Mouse (Mus musculus) cerebellum, adult 2 months (tissue): Measurements from ENCODE around the gene Sec14l3. TPM values are rescaled to one million over a fixed set of nuclear protein-coding genes. Genes with fewer than 3 reads are reported as not detected.

Experiments
- DNase-seq, 2 experiments: peaks; one replicate each; pipeline ENCODE4 v3.0.0; 2021
- H3K27ac ChIP-seq: fragments of 200-500 bp; 2 replicates; pipeline ENCODE4 v1.5.1; 2012; ENCODE audit warnings: low read length, control low read depth, inconsistent platforms; ENCODE audit not compliant: insufficient read depth
- H3K27me3 ChIP-seq: fragments of 200-500 bp; 2 replicates; pipeline ENCODE4 v1.6.1; 2012; ENCODE audit warnings: inconsistent platforms, mild to moderate bottlenecking, low read length, moderate library complexity; ENCODE audit not compliant: control insufficient read depth, insufficient read depth
- H3K4me1 ChIP-seq: fragments of 200-500 bp; 2 replicates; pipeline ENCODE4 v1.6.1; 2011; ENCODE audit warnings: low read length; ENCODE audit not compliant: control insufficient read depth, insufficient read depth
- H3K4me3 ChIP-seq: fragments of 200-500 bp; replicated peaks from 2 replicates; pipeline ENCODE3; 2011; ENCODE audit warnings: mild to moderate bottlenecking, low read depth, low read length, control low read depth; ENCODE audit not compliant: insufficient read depth
- CTCF ChIP-seq: fragments of 200-500 bp; IDR thresholded peaks from 2 replicates; pipeline ENCODE4 v1.5.1; 2011; ENCODE audit warnings: low read depth, mild to moderate bottlenecking, control low read depth, low read length, moderate library complexity, borderline replicate concordance; ENCODE audit not compliant: insufficient read depth
- POLR2A ChIP-seq: fragments of 200-500 bp; IDR thresholded peaks from 2 replicates; pipeline ENCODE4 v1.6.1; 2011; ENCODE audit warnings: low read length, control low read depth, borderline replicate concordance; ENCODE audit not compliant: insufficient read depth
- WGBS: fragments of 180-500 bp; shearing (Covaris S2); methylation state at CpG from one replicate; pipeline ENCODE4 v1.1.7; 2018; 5-methylcytosine and 5-hydroxymethylcytosine counted together
- polyA plus RNA-seq: library from polyadenylated mRNA; depleted of rRNA; stranded (reverse); fragments of >200 nt; gene quantifications from 2 replicates; pipeline ENCODE4 v1.2.3, GENCODE M21; 2012

Sec14l3 gene
- polyA plus RNA-seq, 1 experiment, result not detected

- WGBS, result 83% methylated on average over 7 of the region's 7 CpGs
- no peak for DNase-seq
- TF ChIP-seq CTCF (no peak), POLR2A (no peak)
- no peaks in the 10 kb centered on the region for H3K4me1 ChIP-seq
- no peaks in the 10 kb centered on the region for H3K27me3 ChIP-seq
- no peak overlapping the region for H3K27ac ChIP-seq
- no peak overlapping the region for H3K4me3 ChIP-seq
Measured at GRCm38 (mm10) chr11:4043081-4043480, 21.6 kb upstream of the Sec14l3 start.

GRCm38 (mm10) chr11:4046526-4046925 is 18.1 kb upstream of the Sec14l3 start:
- DNase-seq, result no peak
- Histone ChIP-seq H3K4me1 (no peaks in the 10 kb centered on the region), H3K27ac (no peak overlapping the region), H3K4me3 (no peak overlapping the region), H3K27me3 (no peaks in the 10 kb centered on the region)
- 48% methylated on average over 5 of the region's 5 CpGs for WGBS
- no peak for TF ChIP-seq CTCF
- TF ChIP-seq POLR2A, result no peak

DNA sequence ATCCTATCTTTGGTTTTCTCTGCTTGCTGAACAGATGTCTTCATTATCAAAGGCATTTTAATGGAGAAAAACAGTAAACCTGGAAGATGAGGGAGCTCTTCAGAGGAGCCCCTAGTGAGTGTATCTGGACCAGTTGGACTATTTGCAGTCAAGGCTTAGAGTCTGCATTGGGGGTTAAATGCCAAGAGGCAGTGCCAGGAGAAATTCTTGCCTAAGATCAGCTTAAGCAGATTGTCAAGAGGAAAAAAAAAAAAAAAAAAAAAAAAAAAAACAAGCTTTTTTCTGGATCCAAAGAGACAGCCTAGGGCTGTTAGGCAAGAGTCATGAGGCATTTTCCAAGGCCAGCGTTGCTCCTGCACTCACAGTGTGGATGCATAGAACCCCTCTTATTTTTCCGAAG is 16.9 kb upstream of the Sec14l3 start:
- H3K4me3 ChIP-seq, result no peak overlapping the region
- no peaks in the 10 kb centered on the region for H3K27me3 ChIP-seq
- no peak for DNase-seq
- no peak overlapping the region for H3K27ac ChIP-seq
- TF ChIP-seq POLR2A (no peak), CTCF (no peak)
- 90% methylated on average over 2 of the region's 2 CpGs for WGBS
- no peaks in the 10 kb centered on the region for H3K4me1 ChIP-seq

GRCm38 (mm10) chr11:4048438-4048837 is 16.2 kb upstream of the Sec14l3 start:
- H3K4me3 ChIP-seq, result no peak overlapping the region
- no peak for DNase-seq
- no peaks in the 10 kb centered on the region for H3K27me3 ChIP-seq
- no peaks in the 10 kb centered on the region for H3K4me1 ChIP-seq
- WGBS, result 82% methylated on average over 6 of the region's 6 CpGs
- no peak overlapping the region for H3K27ac ChIP-seq
- TF ChIP-seq CTCF (no peak), POLR2A (no peak)

DNA sequence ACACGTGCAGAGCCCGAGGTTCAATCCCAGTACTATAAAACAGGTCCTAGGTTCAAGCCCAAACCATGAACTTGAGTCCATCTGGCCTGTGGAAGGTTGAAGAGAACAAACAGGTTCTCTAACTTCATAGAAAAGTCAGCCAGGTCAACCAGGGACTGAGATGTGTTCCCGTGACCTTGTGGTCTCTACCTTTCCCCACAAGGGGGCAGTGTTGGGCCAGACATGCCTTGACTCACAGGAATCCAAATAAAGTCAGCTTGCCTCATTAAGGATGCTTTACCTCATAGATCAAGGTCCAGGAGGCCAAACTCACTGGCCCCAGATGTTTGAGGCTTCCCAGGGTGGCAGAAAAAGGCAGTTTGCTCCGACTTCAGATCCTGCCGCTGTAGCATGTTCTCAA is 11.1 kb upstream of the Sec14l3 start:
- Histone ChIP-seq H3K27ac (no peak overlapping the region), H3K4me1 (no peaks in the 10 kb centered on the region), H3K4me3 (no peak overlapping the region), H3K27me3 (no peaks in the 10 kb centered on the region)
- WGBS, result 20% methylated on average over 5 of the region's 5 CpGs
- no peak for TF ChIP-seq POLR2A
- peak; percentile 89 for TF ChIP-seq CTCF
- DNase-seq, result peak; percentile 46 to 65

- Histone ChIP-seq H3K4me1 (no peaks in the 10 kb centered on the region), H3K4me3 (no peak overlapping the region), H3K27me3 (no peaks in the 10 kb centered on the region), H3K27ac (no peak overlapping the region)
- TF ChIP-seq POLR2A (no peak), CTCF (no peak)
- WGBS, result 78% methylated on average over 5 of the region's 5 CpGs
- no peak for DNase-seq
Measured at GRCm38 (mm10) chr11:4060866-4061575, 3.6 kb upstream of the Sec14l3 start.

DNA sequence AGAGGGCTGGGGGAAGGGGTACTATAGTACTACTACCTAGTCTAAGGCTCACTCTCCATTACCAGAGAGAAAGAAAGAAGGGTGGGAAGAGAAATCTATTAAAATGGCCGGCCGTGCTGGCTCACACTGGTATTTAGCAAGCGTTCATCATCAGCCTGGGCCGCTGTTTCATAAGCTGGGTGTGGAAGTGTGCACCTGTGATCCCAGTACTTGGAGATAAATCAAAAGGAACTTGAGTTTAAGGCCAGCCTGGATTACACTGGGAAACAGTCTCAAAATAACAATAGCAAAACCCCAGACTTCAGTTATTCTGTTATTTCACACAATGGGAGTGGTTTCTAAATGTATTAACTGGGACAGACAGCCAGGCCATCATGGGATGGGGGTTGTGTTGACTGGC is 2.1 kb upstream of the Sec14l3 start:
- Histone ChIP-seq H3K4me1 (no peaks in the 10 kb centered on the region), H3K27ac (no peak overlapping the region), H3K4me3 (no peak overlapping the region), H3K27me3 (no peaks in the 10 kb centered on the region)
- DNase-seq, result no peak
- TF ChIP-seq POLR2A, result no peak
- TF ChIP-seq CTCF, result no peak
- WGBS, result 91% methylated on average over 4 of the region's 4 CpGs

GRCm38 (mm10) chr11:4062981-4063380 is 1.7 kb upstream of the Sec14l3 start:
- Histone ChIP-seq H3K4me3 (no peak overlapping the region), H3K27me3 (no peaks in the 10 kb centered on the region), H3K27ac (no peak overlapping the region), H3K4me1 (no peaks in the 10 kb centered on the region)
- WGBS, result 70% methylated on average over 6 of the region's 6 CpGs
- no peak for TF ChIP-seq POLR2A
- TF ChIP-seq CTCF, result no peak
- DNase-seq, result no peak
